Mouse (Mus musculus) kidney, embryonic 14.5 days (tissue): ENCODE results near the gene Cltc. TPM values are rescaled to one million over a fixed set of nuclear protein-coding genes. Genes with fewer than 3 reads are reported as not detected.
"Not testable (repeated sequence)": the region's sequence is repeated elsewhere in the genome, so short reads cannot be mapped to it uniquely, and the experiment has no call there.

Experiments used
- ATAC-seq: fragments of 200-750 bp; cut with Nextera tagmentation; 2 replicates; pipeline ENCODE4 v1.8.0; 2017; ENCODE audit warnings: moderate number of reproducible peaks, mild to moderate bottlenecking, moderate TSS enrichment, moderate library complexity; ENCODE audit not compliant: low FRiP score, low TSS enrichment
- H3K27ac ChIP-seq: fragments of 300-500 bp; sonication (generic); 2 replicates; pipeline ENCODE4 v1.5.1; 2014; ENCODE audit warnings: low read depth, mild to moderate bottlenecking, low read length, moderate library complexity, mixed read lengths
- H3K27me3 ChIP-seq: fragments of 300-500 bp; sonication (generic); 2 replicates; pipeline ENCODE4 v1.6.1; 2014; ENCODE audit warnings: mild to moderate bottlenecking, low read length; ENCODE audit not compliant: control insufficient read depth, insufficient read depth
- H3K36me3 ChIP-seq: fragments of 300-500 bp; sonication (generic); 2 replicates; pipeline ENCODE4 v1.6.1; 2014; ENCODE audit warnings: low read length, mixed read lengths; ENCODE audit not compliant: control insufficient read depth, insufficient read depth
- H3K4me1 ChIP-seq: fragments of 300-500 bp; sonication (generic); 2 replicates; pipeline ENCODE4 v1.6.1; 2014; ENCODE audit warnings: low read length, mixed read lengths; ENCODE audit not compliant: control insufficient read depth, insufficient read depth
- H3K4me2 ChIP-seq: fragments of 300-500 bp; sonication (generic); replicated peaks from 2 replicates; pipeline ENCODE4 v1.6.1; 2014; ENCODE audit warnings: low read depth, mild to moderate bottlenecking, low read length
- H3K4me3 ChIP-seq: fragments of 300-500 bp; sonication (generic); 2 replicates; pipeline ENCODE4 v1.5.1; 2014; ENCODE audit warnings: mild to moderate bottlenecking, low read length
- H3K9ac ChIP-seq: fragments of 300-500 bp; sonication (generic); 2 replicates; pipeline ENCODE4 v1.6.1; 2014; ENCODE audit warnings: low read depth, mild to moderate bottlenecking, low read length, moderate library complexity
- H3K9me3 ChIP-seq: fragments of 300-500 bp; sonication (generic); 2 replicates; pipeline ENCODE4 v1.6.1; 2016; ENCODE audit warnings: low read length; ENCODE audit not compliant: control insufficient read depth
- WGBS: fragments of 180-500 bp; shearing (Covaris S2); extraction: QIAGEN DNeasy Blood & Tissue Kit; methylation state at CpG from one replicate; pipeline ENCODE4 v1.1.7; 2014; 5-methylcytosine and 5-hydroxymethylcytosine counted together
- polyA plus RNA-seq: library from polyadenylated mRNA; unstranded; fragments of >200 nt; fragmentation: Nextera tagmentation; extraction: Ambion mirVana; gene quantifications from 2 replicates; pipeline ENCODE4 v1.2.1, GENCODE M21; 2014

Cltc gene
- 128 and 200 TPM in 2 replicates for polyA plus RNA-seq

- Histone ChIP-seq H3K9ac (peak within 1 kb of the TSS; percentile 96), H3K4me1 (peaks cover 16% of the 10 kb centered on the region), H3K36me3 (peaks cover 4% of the 10 kb centered on the region), H3K9me3 (no peaks in the 10 kb centered on the region), H3K4me3 (peak within 1 kb of the TSS; percentile 94), H3K27me3 (no peaks in the 10 kb centered on the region), H3K27ac (peak within 1 kb of the TSS; percentile 98), H3K4me2 (peak within 1 kb of the TSS; percentile 88)
- ATAC-seq = peak; percentile 94
- WGBS = under 1% methylated on average over 72 of the region's 73 CpGs
Measured at GRCm38 (mm10) chr11:86757480-86758371, at the start of gene Cltc. Gene Cltc (minus strand): TSS chr11:86757565.

GRCm38 (mm10) chr11:86807001-86807477 lies 49.7 kb upstream of the Cltc start:
- ATAC-seq = peak; percentile 81
- no peaks in the 10 kb centered on the region for H3K27me3 ChIP-seq
- H3K4me3 ChIP-seq = peak overlapping the region; percentile 100
- H3K9ac ChIP-seq = peak overlapping the region; percentile 76
- H3K9me3 ChIP-seq = no peaks in the 10 kb centered on the region
- H3K27ac ChIP-seq = peak overlapping the region; percentile 78
- H3K4me2 ChIP-seq = peak overlapping the region; percentile 67
- H3K36me3 ChIP-seq = peaks cover 23% of the 10 kb centered on the region; the same call in 1 of the 2 replicates
- under 1% methylated on average over 25 of the region's 25 CpGs for WGBS
- H3K4me1 ChIP-seq = no peaks in the 10 kb centered on the region

GRCm38 (mm10) chr11:86794161-86794560 lies 36.8 kb upstream of the Cltc start:
- 74% methylated on average over 1 of the region's 1 CpGs for WGBS
- H3K36me3 ChIP-seq = peaks cover 59% of the 10 kb centered on the region

DNA sequence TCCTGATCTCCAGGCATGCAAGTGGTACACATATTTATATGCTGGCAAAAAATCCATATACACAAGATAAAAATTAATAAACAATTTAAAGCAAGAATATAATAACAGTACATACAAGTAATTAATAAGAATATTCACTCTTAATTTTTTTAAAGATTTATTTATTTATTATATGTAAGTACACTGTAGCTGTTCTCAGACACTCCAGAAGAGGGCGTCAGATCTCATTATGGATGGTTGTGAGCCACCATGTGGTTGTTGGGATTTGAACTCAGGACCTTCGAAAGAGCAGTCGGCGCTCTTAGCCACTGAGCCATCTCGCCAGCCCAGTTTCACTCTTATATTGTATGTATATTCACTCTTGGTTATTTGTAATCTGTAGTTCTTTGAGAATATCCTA lies 30.1 kb upstream of the Cltc start:
- not testable (repeated sequence) for H3K27ac ChIP-seq, ATAC-seq, H3K4me3 ChIP-seq, H3K4me2 ChIP-seq, H3K27me3 ChIP-seq, H3K9me3 ChIP-seq, H3K4me1 ChIP-seq, H3K9ac ChIP-seq
- peaks cover 53% of the 10 kb centered on the region for H3K36me3 ChIP-seq
- WGBS = 94% methylated on average over 5 of the region's 5 CpGs

More at GRCm38 (mm10) chr11:86794161-86794560, 36.8 kb upstream of the Cltc start:
- Histone ChIP-seq H3K4me1 (no peaks in the 10 kb centered on the region), H3K27me3 (no peaks in the 10 kb centered on the region), H3K9me3 (no peaks in the 10 kb centered on the region), H3K27ac (no peak overlapping the region), H3K4me2 (no peak overlapping the region), H3K4me3 (no peak overlapping the region), H3K9ac (no peak overlapping the region)
- ATAC-seq = no peak

DNA sequence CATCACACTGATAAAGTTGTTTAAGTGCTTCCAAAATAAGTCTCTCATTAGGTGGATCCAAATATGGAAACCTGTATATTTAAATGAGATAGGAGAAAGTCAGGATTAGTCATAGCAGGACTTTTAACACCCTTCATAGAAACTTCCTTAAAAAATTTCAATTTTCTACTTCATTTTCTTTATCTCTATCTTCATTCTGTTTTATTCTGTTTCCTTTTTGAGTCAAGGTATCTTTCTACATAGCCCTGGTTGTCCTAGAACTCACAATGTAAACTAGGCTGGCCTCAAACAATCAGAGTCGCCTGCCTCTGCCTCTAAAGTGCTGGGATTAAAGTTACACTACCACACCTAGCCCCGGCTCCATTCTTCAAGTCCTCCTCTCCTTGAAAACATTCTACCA lies 28.4 kb upstream of the Cltc start:
- H3K9ac ChIP-seq = no peak overlapping the region
- no peaks in the 10 kb centered on the region for H3K27me3 ChIP-seq
- ATAC-seq = no peak
- H3K27ac ChIP-seq = no peak overlapping the region
- peaks cover 43% of the 10 kb centered on the region for H3K36me3 ChIP-seq
- H3K4me3 ChIP-seq = no peak overlapping the region
- no peak overlapping the region for H3K4me2 ChIP-seq
- 95% methylated on average over 2 of the region's 2 CpGs for WGBS
- no peaks in the 10 kb centered on the region for H3K9me3 ChIP-seq
- no peaks in the 10 kb centered on the region for H3K4me1 ChIP-seq

DNA sequence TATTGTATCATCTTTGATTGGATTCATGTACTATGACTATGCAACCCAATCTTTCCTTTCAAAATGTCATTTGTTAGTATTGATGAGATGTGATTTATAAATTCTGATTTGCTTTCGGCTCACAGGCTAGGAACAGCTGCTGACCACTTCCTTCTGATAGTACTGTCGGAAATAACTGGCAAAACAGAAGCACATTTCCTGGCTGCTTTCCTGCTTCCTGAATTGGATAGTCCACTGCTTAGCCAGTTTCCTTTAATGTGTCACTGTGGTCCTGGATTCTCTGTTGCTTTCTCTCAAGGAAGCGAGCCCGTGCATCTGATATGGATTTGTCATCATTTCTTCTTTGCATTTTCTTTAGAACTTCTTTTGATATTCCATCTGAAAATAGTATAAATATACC lies 12.5 kb upstream of the Cltc start:
- H3K4me1 ChIP-seq = no peaks in the 10 kb centered on the region
- no peak overlapping the region for H3K27ac ChIP-seq
- WGBS = 88% methylated on average over 4 of the region's 4 CpGs
- H3K27me3 ChIP-seq = no peaks in the 10 kb centered on the region
- H3K9ac ChIP-seq = no peak overlapping the region
- no peak overlapping the region for H3K4me3 ChIP-seq
- H3K9me3 ChIP-seq = no peaks in the 10 kb centered on the region
- H3K4me2 ChIP-seq = no peak overlapping the region
- H3K36me3 ChIP-seq = peaks cover 33% of the 10 kb centered on the region
- ATAC-seq = no peak

DNA sequence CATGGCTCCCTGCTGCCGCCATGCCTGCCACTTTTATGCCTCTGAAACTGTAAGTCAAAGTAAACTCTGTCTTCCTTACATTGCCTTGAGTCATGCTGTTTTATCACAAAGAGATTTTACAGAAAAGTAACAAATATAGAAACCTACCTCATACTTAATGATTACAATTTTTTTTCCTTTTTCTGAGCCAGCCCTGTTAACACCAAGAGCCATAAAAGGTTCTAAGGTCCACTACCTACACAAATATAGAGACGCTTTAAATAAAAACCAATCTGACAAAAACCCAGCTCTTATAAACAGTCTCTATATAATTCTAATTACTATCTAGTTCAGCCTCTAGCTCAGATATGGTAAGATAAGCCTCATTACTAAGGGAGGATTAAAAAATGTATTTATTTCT lies 7.1 kb upstream of the Cltc start:
- H3K9ac ChIP-seq = no peak overlapping the region
- H3K9me3 ChIP-seq = no peaks in the 10 kb centered on the region
- no peak overlapping the region for H3K4me2 ChIP-seq
- no peak overlapping the region for H3K27ac ChIP-seq
- no peak for ATAC-seq
- H3K4me1 ChIP-seq = no peaks in the 10 kb centered on the region
- 0 out of 2 replicates have a peak, but pooled peaks cover 3% of the 10 kb centered on the region for H3K36me3 ChIP-seq
- 90% methylated on average over 2 of the region's 2 CpGs for WGBS
- H3K27me3 ChIP-seq = no peaks in the 10 kb centered on the region
- no peak overlapping the region for H3K4me3 ChIP-seq

GRCm38 (mm10) chr11:86763127-86763526 lies 5.8 kb upstream of the Cltc start:
- not testable (repeated sequence) for H3K9me3 ChIP-seq, H3K9ac ChIP-seq, H3K4me1 ChIP-seq, ATAC-seq, H3K27me3 ChIP-seq, H3K36me3 ChIP-seq, H3K4me3 ChIP-seq, H3K4me2 ChIP-seq, H3K27ac ChIP-seq
- 94% methylated on average over 11 of the region's 11 CpGs for WGBS

DNA sequence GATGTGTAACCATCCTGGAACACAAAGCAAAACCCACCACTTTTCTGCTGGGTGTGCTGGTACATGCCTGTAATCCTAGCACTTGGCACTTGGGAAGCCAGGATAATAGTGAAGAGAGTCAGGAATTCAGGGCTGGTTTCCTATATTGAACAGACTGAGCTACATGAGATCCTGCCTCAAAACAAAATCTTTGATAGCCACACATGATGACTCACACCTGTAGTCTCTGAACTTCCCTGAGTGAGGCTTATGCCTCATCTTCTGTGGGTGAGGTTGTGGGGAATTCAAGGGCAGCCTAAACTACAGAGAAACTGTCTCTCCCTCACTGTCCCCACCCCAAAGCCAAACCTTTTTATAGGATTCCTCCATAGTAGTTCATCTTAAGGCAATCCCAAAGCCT lies 3.0 kb upstream of the Cltc start:
- no peaks in the 10 kb centered on the region for H3K27me3 ChIP-seq
- H3K4me1 ChIP-seq = peaks cover 8% of the 10 kb centered on the region; the same call in 1 of the 2 replicates
- no peak overlapping the region for H3K4me2 ChIP-seq
- no peak overlapping the region for H3K4me3 ChIP-seq
- ATAC-seq = no peak
- no peak overlapping the region for H3K9ac ChIP-seq
- no peaks in the 10 kb centered on the region for H3K36me3 ChIP-seq
- no peaks in the 10 kb centered on the region for H3K9me3 ChIP-seq
- no peak overlapping the region for H3K27ac ChIP-seq
